Mouse (Mus musculus) cerebellum, postnatal 10 days (tissue): ENCODE data around the gene Steap2.
"Not testable (repeated sequence)": the region's sequence is repeated elsewhere in the genome, so short reads cannot be mapped to it uniquely, and the experiment has no call there.

Source experiments
- DNase-seq, 2 experiments: peaks; one replicate each; pipeline ENCODE4 v3.0.0; 2021; ENCODE audit warnings: mixed read lengths in 2 of 2

Steap2 gene

DNA sequence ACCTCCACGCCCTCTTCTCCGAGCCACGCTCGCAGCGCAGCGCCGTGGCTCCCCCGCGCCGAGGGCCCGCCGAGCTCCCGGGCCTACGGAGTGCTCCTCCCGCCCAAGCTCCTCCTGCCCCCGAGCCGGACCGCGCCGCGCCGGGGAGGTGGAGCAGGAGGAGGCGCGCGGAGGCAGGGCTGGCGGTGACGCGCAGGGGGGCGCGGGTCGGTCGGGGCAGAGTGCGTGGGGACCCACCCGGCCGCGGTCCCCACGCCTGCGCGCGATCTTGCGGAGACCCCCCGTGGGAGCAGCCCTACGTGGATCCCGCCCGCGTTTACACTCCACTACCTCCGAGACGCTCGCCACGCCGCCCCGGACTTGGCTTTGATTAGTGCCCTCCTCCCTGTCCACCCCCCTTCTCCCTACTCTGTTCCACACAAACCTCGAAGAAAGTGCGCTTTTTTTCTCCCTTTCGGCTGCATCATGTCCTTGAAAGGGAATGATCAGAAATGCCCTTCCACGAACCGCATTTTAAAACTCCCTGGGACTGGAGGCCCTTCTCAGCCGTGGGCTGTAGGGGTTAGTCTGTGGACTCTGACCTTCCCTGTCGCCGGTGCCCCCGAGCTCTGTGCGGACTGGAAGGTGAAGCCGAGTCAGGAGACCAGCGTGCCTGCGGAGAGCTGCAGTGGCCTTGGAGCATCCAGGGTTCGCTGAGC lies at the start of gene Steap2:
TSS of gene Steap2 (minus strand) at position 623 of the 698 bp plus-strand sequence.
- DNase-seq, result peak; percentile 65 to 76

DNA sequence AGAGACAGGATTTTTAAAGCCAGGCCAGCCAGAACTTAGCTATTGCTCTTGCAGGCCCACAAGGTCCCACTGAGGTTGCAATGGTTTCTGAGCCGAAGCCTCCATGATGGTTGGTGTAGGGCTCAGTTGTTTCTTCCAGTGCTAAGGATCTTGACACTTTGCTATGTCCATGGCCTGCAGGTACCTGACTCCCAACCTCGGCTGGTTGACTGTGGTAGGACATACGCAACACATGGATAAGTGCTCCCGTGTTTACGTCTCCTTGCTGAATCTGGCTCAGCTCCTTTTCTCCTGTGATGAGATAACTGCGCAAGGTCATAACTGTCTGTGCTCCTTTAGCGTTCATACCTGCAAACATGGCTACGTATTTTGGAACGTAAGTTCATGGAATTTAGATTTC lies 40.1 kb upstream of the Steap2 start:
- no peak for DNase-seq

DNA sequence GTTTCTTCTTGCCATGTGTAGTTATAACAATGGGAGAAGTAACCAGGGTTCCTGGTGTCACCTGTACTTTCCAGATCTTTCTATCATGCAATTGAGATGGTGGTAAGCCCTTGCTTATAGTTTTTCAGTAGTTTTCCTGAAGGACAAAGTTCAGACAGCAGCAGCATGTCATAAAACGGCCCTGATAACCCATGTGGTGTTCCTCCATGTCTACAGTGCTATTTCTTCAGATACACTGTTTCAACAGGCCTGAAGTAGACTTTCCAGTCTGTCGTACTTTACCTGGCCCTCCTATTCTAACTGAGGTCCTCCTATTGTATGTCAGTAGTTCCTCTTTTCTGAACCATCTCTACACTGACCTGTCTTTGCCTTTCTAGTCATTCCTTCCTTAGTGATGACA lies 38.5 kb upstream of the Steap2 start:
- DNase-seq, result no peak

DNA sequence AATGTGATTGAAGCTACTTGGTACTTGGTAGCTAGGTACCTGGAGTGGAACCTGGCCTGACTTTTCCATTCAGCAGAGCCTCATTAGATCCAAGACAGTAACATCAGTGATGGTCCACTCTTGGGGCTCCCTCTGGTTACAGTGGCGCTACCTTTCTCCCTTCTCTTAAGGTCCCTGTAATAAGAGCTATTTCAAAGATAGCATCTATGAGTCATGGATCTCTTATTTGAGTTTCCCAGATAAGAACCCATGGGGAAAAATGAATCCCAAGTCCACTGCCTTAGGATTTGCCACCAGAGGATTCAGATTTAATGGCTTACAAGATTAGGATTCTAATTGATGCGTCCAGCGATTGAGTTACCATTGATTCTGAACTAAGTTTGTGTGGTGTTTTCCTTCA lies 37.8 kb upstream of the Steap2 start:
- DNase-seq, result no peak

DNA sequence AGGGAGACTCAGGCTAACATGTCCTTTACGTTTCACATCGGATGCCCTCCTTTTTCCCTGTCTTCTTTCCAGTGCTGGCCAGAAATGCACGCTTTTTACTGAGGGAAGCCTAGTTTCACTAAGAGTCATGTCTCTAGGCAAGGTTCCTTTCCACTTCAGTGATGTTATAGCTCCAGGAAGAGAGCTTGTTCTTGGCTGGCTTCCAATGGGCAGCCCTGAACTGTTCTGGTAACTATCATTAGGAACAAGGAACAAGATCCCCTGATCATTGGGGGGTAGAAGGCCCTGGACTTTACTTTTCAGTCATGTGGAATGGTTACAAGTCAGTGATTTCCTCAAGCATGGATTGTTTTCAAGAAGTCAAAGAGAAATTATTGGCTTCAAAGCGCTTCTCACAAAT lies 35.5 kb upstream of the Steap2 start:
- DNase-seq, result peak; percentile 24 to 29

DNA sequence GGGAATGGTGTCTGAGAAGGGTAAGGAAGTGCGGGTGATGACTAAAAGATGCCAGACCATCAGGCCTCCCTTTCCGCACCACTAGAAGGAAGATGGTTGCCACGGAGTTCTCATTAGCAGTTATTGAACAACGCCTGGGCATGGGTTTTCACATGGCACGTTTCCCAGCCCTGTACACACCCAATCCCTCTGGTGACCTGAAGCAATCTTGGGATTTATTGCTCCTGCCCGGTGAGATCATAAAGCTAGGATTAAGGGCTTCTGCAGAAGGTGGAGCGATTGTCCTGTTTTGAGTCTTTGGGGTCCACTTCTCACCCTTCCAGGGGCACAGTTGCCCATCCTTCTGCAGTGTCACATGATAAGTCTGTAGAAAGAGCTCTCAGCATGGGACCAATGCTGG lies 27.8 kb upstream of the Steap2 start:
- peak in 1 of 2 experiments; percentile 4 for DNase-seq

DNA sequence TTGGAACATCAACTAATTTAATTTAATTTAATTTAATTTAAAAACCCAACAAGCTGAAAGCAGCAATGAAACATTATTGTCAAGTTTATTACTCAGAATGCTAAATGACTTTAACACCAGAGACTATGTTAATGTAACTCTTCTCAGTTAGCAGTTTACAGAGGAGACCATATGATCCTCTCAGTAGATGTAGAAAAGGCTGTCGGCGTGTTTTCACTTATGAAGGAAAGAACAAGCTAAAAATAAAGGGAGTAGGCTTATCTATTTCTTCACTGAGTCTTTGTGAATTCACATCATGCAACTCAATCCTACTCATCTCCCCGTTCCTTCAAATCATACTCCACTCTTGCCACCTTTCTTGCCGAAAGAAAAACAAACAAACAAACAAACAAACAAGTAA lies 16.7 kb upstream of the Steap2 start:
- DNase-seq, result no peak

DNA sequence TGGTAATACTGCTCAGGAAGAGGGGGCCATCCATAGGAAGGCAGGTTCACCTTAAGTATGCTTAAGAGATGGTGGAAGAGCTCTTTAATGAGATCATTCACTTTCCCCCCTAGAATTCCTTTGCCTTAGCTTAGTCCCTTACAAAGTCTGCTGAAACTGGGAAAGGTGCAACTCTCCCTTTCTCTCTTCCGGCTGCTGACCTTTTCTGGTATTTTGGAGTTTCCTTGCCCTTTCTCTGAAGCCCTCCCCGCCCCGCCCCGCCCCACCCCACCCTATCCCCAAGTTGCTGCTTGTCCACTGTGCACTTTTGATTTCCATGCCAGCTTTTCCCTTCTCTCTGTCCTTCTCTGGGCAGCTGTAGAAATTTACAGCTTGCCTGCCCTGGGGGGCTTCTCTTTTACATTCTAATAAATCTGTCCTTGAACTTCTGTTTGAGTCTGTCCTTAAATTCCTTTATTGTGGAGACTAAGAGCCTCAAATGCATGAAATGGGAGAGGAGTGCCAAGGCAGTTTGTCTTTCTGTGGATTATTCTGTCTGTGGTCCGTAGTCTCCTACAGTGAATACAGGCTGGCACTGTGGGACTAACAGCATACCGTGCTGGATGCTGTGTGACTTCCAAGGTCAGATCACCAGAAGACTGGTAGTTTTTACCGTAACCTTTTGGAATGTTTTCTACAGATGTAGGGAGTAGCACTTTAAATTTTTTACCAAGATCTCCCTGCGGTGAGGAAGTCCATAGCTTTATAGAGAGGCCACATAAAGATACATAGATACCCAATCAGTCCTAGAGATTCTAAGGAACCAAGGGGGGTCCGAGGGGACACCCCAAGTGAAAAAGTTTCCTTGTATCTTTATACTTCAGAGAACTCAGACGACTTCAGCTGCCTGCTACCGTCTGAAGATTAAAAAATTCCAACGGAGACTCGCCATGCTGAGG lies 13.2 kb upstream of the Steap2 start:
- no peak for DNase-seq

DNA sequence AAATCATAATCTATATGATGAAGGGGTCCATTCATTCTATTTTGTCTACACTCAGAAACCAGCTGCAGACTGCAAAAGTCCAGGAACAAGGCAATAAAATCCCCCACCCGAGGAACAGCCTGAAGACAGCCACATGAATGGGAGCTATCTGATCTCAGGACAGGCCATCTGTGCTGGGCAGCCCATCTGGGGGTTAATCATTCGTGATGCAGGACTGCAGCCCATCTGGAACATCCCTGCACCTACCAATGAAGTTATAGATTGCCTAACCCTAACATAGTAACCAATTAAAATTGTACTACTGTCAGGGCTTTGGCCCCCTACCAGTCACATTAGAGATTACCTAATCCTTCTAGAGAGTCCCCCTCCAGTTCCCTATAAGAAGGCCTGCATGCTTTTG lies 10.6 kb upstream of the Steap2 start:
- DNase-seq, result no peak

DNA sequence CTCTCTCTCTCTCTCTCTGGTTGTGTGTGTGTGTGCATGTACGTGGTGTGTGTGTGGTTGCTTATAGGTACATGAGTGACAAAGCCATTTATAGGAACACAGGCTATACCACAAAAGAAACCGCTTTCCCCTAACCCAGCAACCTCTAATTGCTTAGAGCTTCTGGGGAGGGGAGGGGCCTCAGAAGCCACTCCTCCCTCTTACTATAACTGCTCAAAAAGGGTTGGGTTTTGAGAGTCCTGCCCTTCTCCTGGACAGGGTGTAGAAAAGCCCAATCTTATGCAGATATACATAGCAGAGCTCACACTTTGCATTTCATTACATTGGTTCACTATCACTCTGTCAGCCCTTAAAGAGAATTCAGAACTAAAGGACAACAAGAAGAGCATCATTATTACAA lies 6.0 kb upstream of the Steap2 start:
- no peak for DNase-seq

DNA sequence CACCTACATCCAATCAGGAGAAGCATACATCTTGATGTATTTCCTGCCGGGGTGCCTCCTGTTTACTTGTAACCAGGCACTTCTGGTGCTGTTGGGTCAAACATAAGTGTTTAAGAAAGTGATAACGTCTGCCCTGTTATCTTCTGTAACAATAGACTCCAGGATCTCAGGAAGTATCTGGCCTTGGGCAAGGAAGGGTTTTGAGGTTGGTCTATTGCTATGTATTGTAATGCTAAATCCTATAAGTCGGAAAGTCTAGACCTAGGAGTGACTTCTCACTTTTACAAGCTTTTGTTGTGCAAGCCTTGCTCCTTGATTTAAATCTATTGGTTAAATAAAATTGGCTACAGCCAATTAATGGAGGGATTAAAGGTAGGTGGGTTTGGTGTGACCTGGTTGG lies 4.5 kb upstream of the Steap2 start:
- no peak for DNase-seq

DNA sequence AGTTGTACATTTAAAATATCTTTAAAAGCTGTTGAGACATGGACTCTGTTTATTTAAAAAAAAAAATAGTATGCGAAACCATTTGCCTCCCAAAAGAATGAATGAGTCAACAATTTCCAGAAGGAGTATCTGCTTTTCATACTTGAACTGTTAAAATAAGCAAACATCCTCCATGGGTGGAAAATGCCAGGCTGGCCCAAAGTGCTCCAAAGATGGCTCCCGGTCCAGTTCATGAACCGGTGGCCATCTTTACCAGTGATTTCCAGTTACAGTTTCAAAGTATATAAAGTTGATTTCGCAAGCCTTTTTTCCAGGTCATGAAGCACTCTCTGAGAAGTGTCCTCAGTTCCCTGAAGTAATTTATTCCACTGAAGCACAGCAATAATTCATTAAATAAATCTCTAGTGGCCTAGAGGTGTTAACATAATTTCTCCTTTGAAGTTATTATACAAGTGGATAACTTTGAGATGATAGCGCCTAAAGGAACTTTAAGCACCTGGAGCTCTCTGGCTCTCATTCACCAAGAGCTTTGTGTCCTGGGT lies 1.1 kb upstream of the Steap2 start:
- DNase-seq, result no peak

DNA sequence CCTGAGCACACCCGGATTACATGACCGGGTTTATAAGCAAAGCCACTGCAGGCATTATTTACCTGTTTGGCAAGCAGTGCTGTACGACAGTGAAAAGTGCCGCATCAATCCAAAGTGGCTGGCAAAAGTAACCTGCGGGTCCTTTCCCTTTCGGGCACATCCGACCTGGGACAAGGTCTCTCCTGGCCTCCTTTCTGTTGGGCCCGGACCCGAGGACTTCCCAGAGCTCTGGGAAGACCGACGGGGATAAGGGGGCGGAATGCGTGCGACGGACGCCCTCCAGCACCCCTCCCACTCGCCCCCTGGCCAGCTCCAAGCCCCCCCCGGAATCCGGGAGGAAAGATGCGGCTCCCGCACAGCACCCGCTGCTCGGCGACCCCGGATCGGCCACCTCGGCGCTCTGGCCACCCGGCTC lies 830 bp downstream of the Steap2 start:
- DNase-seq, result peak in 1 of 2 experiments; percentile 50

DNA sequence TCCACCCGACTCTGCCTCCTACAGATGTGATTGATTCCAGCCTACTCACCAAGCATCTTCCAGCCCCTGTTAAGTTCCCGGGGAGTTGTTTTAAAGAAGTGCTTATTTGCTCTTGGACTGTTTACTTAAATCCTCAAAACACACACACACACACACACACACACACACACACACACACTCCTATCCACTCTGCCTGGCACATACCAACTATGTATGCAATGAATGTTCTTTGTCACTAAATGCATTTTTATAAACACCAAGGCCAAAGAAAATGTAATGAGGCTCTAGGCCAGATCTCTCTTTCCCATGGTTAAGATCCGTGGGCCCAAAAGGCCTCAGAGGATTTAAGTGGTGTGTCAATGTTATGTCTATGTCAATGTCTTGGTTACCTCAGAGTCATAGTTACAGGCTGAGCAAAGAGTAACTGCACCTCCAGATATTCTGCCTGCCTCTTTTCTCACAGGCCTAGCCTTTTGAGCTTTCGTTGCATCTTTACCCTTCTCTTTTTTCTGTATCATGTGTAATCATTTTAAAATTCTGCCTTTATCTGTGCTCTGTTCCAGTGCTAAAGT lies 2.1 kb downstream of the Steap2 start:
- DNase-seq, result no peak

DNA sequence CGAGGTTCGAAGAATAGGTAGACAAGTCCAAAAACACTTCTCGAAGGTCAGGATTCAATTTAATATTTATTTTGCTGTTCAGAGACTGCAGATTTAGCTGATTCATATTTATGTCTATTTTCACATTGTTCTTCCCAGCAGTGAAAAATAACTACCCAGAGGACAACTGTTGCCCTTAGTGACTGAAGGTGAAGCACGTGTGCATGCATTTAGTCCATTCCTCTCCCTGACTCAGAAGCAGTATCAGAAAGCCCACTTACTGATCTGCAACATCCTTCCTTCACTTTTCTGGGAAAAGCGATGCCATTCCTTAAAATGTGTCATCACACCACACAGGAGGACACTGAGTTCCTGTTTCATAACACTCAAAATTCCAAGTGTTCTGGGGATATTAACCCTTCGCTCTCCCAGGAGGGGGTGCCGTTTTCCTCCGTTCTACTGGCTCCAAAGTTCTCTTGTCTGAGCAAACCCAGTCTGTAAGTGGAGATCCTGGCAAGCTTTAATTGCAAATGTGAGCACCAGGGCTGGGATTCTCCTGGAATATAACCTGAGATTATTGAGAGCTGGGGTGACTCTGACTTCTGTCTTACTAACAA lies 5.3 kb downstream of the Steap2 start:
- no peak for DNase-seq

DNA sequence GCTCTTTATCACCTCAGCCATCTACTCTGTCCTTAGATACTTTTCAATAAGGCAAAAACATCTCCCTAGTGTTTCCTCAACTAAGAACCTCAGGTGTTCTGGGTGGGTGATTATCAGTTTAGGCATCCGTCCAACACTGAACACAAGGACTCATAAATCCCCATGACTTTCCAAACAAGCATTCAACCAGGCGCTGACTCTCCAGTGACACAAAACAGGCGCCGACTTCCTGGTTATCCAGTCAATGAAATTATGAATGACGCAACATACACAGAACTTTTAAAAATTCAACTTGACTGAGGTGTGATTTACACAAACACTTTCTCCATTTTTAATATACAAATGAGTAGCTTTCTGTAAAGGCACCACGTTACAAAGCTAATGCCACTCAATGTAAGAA lies 6.2 kb downstream of the Steap2 start:
- no peak for DNase-seq

DNA sequence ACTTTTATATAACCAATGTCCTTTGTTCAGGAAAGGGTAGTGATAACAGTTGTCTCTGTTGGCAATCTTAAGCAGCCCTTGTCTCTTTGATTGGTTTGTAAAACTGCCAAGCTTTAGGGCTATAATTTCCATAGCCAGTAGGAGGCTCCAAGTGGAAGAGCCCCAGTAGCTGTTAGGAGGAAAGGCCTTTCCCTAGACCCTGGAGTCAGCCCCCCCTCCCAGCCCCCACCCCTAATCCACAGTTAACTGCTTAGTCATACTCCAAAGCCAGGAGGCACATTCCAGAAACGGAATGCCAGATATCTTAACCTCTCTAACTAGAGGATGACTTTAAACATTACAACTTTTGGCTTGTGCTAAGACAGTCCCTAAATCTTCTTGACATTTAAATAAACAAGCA lies 7.4 kb downstream of the Steap2 start:
- DNase-seq, result no peak

DNA sequence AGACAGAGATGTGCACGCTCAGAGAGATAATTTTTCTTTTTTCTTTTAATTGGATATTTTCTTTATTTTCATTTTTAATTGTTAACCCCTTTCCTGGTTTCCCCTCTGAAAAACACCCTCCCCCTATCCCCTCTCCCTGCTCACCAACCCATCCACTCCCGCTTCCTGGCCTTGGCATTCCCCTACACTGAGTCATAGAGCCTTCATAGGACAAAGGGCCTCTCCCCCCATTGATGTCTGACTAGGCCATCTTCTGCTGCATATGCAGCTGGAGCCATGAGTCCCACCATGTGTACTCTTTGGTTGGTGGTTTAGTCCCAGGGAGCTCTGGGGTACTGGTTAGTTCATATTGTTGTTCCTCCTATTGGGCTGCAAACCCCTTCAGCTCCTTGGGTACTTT lies 9.4 kb downstream of the Steap2 start:
- not testable (repeated sequence) for DNase-seq

DNA sequence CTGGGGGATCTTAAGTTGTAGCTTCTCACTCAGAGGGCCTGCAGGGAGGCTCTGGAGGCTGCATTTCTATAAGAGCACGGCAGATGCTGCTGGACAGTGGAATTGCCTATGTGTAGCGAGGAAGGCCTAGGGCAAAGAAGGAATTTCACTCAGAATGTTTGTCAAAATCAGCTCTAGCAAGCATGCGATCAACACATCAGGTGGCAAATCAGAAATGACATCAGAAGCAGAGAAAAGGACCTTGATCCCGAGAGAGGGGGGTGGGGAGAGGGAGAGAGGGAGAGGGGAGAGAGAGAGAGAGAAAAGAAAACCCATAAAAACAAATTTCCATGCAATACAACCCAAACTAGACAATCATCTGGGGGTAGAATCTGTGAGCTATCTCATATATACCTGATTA lies 11.1 kb downstream of the Steap2 start:
- DNase-seq, result no peak

DNA sequence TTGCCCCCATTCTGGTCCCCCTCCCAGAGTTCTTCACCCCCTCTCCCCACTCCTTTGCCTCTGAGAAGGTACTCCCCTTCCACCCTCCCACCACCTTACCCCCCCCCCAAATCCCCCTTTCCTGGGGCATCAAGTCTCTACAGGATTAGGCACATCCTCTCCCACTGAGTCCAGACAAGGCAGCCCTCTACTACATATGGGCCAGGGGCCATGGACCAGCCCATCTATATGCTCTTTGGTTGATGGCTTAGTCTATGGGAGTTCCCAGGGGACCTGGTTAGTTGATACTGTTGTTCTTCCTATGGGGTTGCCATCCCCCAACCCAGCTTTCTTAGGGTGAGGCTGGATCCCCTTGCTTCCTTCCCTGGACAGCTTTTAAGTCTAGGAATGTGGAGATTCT lies 14.9 kb downstream of the Steap2 start:
- no peak for DNase-seq

DNA sequence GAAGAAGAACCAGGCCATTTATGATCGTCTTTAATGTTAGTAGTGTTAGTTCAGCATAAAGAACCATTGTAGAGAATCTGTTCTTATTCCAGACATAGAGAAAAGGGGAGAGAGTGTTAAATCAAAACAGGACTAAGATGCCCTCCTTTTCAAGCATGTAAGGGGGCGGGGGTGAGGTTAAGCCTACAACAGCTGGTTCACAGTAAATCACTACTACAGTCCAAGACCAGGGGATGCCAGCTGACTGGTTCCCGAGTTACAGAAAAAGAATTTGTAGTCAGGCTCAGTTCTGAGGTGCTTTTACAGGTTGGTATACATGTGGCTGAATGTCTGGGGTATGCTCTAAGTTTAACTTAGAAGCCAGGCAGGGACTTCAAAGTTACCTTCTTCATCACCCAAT lies 18.3 kb downstream of the Steap2 start:
- no peak for DNase-seq

DNA sequence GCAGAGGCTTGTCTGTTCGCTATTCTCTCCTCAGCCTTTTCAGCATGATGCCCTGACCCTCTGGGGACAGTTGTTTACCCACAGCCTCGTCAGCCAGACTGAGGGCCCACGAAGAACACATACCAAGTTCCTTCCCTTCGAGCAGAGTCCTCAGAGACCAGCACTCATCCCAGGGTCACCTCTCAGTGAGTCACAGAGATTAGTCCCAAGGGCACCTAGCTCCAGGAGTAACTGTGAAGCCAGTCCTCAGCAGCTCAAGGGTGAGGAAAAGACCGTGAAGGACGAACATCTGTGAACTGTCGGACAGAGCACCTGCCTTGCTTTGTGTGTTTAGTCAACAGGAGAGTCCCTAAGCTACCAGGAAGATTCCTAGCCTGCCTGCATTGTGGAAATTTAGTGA lies 25.5 kb downstream of the Steap2 start:
- no peak for DNase-seq

DNA sequence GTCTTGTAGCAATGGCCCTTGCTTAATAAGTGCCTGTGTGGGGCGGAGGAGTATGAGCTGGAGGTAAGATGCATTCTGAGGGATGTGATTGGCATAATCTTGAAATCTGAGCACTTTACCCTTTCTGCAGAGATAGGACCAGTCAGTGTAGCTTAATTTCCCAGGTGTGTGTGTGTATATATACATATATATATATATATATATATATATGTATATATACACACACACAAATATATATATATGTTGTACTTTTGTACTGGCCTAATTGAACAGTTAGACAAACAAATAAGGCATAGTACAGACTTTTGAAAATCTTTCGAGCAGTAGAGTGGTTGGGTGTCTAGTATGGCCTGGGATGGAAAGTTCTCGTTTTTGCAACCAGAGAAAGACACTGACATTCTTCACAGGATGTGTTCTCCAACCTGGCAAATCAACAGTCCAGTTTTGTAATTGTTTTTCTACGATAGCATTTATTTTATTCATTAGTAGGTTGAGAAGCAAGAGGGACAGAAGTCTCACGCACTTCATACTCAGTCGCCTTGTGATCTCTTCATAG lies 29.9 kb downstream of the Steap2 start:
- DNase-seq, result no peak
